Mouse (Mus musculus): Measurements from ENCODE around the gene Fstl4. TPM values are rescaled to one million over a fixed set of nuclear protein-coding genes. Genes with fewer than 3 reads are reported as not detected.
"Not testable (repeated sequence)": the region's sequence is repeated elsewhere in the genome, so short reads cannot be mapped to it uniquely, and the experiment has no call there.

Gene Fstl4
- total RNA-seq, 2 experiments from 2014 or later: 2.9 to 3.2 TPM

DNA sequence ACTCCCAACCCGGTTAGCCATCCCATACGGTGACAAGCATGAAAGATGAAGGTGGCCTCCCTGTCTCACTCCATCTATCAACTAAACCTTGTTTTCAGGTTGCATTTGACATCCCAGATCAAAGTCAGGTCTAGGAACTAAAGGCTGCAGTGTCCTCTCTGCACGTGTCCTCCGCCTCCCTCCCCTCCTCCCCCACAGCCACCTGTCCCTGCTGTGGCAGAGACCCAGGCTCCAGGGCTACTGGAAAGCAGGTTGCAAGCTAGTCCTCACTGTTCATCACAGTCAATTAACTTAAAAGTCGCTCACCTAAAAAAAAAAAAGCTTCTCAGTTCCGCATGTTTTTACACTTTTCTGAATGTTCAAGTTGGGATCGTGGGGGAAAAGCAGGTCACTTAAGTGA is 313.2 kb downstream of the Fstl4 start:
- intact Hi-C loops (cut with DNase I): no loop called here
- no peak for DNase-seq

- no peak for DNase-seq
- intact Hi-C loops (cut with DNase I): no loop called here
These were observed 314.2 kb downstream of the Fstl4 start for GRCm38 (mm10) chr11:53078419-53079334.

DNA sequence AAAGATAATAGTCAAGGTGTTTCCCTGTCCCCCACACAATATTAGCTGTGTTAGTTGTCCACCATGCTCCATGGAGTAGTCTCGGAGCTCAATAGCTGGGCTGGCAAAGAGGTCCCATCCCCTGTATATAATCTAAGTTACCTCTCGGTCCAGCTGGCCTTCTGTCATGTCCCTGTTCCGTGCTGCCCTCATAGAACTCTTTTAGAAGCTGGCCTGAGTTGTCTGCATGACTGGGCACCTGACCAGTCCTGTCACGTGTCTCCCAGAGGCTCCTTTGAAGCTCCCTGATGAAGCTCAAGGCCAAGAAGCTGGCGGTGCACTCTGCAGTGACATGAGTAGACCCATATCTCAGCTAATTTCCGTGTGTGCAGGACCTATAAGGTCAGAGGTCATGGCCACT is 316.9 kb downstream of the Fstl4 start:
- intact Hi-C loops (cut with DNase I): no loop called here
- no peak for DNase-seq

DNA sequence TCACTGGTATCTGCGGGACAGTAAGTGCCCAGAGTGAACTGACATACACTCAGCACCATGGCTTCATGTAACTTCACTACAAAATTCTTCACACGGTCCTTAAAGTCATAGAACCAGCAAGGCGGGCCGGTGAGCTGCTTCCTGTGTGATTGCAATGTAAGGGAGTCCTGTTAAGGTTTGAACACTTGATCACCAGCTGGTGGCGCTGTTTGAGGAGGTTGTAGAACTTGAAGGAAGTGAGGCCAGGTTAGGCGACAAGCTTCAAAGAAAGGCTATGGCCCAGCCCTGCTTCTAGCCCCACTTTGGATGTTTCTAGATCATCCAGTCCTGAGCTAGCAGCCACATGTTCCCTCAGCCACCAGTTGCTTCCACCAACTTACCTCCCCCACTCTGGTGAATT is 320.9 kb downstream of the Fstl4 start:
- intact Hi-C loops (cut with DNase I): no loop called here
- peak; percentile 11 to 23 for DNase-seq

DNA sequence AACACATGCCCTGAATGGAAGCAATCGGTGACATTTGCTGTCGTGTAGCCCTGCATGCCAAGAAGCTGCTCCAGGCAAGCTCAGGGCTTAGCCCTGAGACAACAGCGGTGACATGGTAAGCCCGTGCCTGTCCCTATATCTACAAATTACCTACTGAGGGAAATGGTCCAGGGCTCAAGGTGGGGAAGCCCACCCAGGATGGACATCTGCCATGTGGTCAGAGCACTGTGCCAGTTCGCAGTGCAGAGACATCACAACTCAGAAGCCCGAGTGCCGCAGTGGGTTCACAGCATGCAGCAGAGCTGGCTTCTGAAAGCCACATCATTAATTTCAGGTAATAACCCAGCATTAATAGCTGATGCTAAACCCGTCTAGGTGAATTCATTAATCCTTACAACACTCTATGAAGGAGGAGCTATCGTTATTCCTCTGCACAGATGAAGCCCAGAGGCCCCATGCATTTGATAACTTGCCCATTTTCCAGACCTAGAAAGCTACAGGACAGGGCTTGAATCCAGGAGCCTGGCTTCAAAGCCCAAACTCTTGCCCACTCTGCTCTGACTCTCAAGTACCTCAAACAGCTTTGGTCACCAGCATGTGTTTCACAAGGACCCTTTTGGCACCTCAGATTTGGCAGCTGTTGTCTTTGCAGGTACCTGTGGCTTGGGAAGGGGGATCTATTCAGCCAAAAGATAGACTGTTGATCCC is 321.6 kb downstream of the Fstl4 start:
- DNase-seq: no peak
- intact Hi-C loops (cut with DNase I): no loop called here

- intact Hi-C loops (cut with DNase I); DNase-seq: not testable (repeated sequence)
These were observed 323.5 kb downstream of the Fstl4 start for GRCm38 (mm10) chr11:53087896-53088295.

DNA sequence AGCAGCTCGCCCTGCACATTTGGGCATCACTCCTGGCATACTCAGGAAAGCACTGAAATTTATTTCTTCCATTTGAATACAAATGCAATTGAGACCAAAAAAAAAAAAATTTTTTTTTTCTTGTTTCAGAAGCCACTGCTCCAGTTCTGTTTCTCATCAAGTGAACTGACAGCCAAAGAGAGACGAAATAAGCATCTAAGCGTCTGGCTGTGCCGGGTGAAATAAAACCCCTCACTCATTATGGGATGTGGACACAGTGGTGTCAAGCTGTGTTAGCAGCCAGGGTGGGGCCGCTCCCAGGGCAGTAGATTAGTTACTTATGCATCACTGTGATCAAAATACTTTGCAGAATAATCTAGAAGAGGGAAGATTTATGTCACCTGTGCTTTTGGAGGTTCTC is 327.2 kb downstream of the Fstl4 start:
- intact Hi-C loops (cut with DNase I): no loop called here
- DNase-seq: no peak

DNA sequence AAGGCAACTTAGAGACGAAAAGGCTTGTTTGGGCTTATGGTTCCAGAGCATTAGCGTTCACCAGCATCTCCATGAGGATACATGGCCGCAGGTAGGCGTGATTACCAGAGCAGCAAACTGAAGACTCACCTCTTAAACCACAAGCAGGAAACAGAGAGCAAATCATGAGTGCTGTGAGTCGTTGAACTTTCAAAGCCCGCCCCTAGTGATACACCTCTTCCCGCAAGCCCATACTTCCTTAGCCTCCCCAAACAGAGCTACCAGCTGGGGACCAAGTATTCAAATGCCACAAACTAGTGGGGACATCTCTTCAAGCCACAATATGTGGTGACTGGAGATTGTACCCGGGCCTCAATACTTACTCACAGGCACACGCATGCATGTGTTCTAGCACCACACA is 332.4 kb downstream of the Fstl4 start:
- DNase-seq: no peak
- intact Hi-C loops (cut with DNase I): no loop called here

DNA sequence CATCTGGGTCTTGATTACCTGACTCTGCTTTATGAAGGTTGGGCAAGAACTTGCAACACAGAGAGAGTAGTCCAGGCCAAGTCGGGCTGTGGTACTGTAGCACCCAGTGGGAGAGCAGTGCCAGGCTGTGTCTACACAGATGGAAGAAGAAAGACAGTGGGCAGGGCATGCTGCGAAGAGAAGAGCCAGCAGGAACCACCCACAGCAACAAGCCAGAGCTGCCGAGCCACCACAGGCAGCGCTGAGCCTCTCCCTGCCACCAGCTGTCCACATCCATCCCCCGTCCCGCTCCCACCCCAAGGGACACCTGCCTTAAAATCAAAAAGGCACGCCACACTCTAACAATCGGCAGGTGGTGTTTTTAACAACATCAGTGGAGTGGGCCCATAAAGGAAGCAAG is 332.9 kb downstream of the Fstl4 start:
- intact Hi-C loops (cut with DNase I): no loop called here
- DNase-seq: no peak

DNA sequence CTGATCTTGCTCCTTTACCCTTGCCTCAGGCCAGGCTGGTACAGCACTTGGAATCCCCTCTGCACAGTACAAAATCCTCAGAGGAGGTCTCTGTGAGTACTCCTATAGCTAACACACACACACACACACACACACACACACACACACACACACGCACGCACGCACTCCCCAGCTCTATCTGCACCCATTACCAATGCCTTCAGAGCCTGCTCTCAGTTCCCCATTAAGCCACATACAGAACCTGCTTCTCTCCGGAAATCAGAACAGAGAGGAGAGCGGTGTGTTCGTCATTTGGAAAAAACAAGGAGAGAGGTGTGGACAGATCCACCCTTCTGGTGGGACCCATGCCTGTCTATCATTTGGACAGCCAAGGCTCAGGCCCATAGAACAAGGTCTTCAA is 333.4 kb downstream of the Fstl4 start:
- DNase-seq: no peak

DNA sequence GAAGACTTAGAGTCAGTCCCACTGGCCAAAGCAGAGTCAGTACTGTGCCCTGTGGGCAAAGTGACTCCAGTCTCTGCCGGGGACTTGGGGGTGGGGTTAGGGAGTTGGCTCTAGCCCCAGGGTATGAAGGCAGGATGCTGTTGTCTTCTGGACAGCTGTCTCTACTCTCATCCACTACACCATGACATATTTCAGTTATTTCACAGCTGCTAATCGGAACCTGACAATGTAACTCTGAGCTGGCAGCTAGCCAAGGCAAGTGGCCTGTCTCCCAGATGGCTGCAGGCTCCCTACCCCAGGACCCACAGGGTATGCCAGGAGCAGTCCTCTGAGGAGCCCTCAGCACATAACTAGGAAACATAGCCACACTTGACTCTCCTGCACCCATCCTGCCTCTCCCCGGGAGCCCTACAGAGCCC is 334.4 kb downstream of the Fstl4 start:
- peak; percentile 41 to 64 for DNase-seq
- intact Hi-C loops (cut with DNase I): no loop called here

More for the DNA sequence above, 333.4 kb downstream of the Fstl4 start:
- intact Hi-C loops (cut with DNase I): no loop called here

DNA sequence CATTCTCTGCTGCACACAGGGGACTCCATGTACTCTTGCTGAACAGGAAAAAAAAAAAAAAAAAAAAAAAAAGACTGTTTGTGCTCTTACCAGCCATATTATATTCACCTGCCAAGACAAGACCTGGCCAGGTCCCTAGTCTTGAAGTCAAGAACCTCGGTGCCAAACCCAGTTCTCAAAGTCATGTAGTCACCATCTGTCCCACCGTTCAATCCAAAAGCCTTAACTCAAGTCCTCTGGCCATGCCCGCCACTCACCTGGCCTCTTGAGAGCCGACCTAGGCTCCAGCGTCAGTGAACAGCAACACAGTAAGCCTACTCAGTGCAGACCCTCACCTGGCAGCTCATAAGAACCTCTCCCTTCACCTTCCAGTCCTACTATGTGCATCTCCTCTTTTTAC is 334.9 kb downstream of the Fstl4 start:
- no peak for DNase-seq
- intact Hi-C loops (cut with DNase I): no loop called here

DNA sequence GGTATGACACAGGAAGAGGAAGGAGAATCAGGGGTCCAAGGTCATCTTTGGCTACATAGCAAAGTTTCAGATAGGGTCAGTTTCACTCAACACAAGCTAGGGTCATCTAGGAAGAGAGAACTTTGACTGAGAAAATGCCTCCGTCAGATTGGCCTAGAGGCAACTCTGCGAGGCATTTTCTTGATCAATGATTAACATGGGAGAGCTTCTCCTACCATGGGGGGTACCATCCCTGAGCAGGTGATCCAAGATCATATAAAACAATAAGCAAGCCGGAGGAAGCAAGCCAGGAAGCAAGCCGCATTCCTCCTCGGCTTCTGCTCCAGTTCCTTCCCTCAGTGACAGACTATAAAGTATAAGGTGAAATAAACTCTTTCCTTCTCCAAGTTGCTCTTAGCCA is 337.3 kb downstream of the Fstl4 start:
- DNase-seq: no peak
- intact Hi-C loops (cut with DNase I): no loop called here

DNA sequence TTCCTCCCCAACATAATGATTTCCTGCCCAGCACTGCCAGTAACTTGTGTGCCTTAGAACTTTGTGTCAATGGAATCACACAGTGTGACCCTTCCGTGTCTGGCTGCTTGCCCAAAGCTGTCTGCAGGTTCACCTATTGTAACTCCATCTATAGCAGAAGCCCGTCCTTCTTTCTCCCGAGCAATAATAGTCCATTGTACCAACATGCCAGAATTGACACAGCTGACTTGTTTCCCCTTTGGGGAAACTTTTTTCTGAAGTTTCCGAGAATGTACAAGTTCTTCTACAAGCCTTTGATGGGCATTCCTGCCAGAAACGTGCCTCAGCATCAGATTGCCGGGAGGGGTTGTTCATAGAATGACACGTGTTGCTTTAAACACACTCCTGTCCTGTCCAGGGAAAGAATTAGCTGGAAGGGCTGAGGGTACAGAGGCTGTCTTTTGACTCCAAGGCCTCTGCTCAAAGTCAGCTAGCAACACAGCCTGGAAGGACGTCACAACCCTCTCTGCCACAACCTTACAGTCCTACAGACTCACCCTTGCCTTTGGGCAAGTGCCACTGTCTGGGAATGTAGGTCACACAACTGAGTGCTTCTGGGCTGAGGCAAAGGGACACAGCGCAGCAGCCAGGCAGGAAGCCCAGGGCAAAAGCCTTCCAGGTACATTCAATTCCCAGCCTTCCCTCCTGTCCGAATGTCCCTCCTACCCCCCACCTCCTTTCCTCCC is 339.3 kb downstream of the Fstl4 start:
- intact Hi-C loops (cut with DNase I): no loop called here
- DNase-seq: peak; percentile 32 to 46

DNA sequence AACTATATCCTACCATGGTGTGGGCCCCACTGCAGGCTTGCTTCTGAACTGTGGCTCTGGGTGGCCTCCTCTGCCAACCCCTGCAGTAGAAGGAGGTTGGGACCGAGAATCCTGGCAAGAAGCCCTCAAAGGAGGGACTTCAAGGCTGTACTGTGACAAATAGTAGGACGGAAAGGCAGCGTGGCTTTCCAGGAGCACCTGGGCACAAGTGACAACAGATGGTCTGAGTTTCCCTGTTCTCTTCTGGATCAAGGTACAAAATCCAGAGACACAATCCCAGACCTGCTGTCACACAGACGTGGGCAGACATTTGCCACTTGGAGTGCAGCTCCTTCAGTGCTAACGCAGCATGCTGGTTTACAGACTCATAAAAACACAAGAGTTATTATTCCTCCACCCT is 343.3 kb downstream of the Fstl4 start:
- no peak for DNase-seq
- intact Hi-C loops (cut with DNase I): no loop called here

DNA sequence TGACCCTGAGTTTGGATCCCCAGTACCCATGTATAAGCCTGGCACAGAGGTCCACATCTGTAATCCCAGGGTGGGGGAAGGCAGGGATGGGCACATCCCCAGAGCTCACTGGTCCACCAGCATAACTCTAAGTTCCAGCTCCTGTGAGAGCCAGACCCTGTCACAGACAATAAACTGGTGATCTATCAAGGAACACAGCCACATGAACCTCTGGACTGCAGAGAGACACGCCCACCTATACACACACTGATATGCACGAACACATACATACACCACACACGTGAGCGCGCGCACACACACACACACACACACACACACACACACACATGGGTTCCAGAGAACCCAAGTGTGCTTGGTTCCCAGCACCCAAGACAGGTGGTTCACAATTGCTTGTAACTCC is 344.4 kb downstream of the Fstl4 start:
- no peak for DNase-seq
- intact Hi-C loops (cut with DNase I): no loop called here

DNA sequence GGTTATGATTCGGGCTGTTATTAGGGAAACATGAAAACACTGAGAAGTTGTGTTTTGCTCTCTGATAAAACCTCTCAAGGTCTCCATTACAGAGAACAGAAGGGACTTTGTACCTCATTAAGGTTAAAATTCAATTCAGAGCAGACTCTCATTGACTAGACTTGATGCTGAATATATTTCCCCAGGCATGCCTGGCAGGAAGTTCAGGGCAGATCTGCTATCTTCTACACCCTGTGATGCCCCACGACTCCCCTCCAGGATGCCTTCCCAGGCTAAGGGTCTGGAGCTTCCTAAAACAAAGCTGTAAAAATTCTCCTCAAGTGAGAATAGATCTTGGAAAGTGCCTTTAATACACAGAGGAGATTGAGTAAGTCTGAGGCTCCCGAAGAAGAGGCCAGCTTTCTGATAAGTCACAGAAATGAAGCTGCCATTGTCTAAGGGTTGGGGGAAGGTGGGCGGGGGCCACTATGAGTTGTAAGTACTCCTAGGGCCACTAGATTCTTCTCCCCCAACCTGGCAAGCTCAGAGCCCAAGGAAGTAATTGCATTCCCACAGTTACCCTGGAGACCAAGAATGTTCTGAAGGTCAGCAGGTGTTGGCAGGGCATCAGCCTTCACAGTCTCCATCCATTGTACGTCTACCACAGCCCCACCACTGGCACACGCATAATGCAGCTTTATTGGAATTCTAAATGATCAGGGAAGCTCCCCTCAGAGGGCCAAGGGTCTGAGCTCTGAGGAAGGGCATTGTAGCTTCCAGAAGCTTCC is 345.4 kb downstream of the Fstl4 start:
- intact Hi-C loops (cut with DNase I): no loop called here
- DNase-seq: no peak

GRCm38 (mm10) chr11:53115711-53116110 is 351.3 kb downstream of the Fstl4 start:
- no peak for DNase-seq
- intact Hi-C loops (cut with DNase I): no loop called here

DNA sequence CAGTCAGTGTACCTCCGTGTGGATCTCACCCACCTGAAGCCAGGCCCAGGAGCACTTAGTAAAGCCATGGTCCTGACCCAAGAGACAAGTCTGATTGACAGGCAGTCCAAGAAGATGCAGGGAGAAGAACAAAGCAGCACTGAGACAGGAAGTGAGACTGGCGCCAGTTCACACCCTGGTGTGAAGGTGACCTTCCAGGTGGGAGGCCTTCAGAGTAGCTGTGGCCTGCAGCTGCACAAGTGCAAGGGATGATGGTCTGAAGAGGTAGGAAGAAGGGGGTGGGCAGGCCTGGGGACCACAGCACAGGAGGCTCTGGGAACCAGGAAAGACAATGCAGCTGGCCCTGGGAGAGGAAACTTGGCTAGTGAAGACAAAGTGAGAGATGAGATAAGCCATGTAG is 351.9 kb downstream of the Fstl4 start:
- DNase-seq: no peak
- intact Hi-C loops (cut with DNase I): no loop called here

- intact Hi-C loops (cut with DNase I): no loop called here
- DNase-seq: no peak
These were observed 354.0 kb downstream of the Fstl4 start for GRCm38 (mm10) chr11:53118226-53118965.
